27 mouse cellular contexts compared by ENCODE assay signal in genomic region chr1:51690878-51691277, GRCm38 (mm10).
DNase-seq lines count a peak whose midpoint lies in the region; ATAC-seq and TF ChIP-seq lines count a peak whose summit lies in the region.
"Had no signal": no experiment of that assay in that cellular context is flagged by ENCODE, and none has a peak within 500 bp of the region (broad histone marks: within the 10 kb centered on the region; RNA-seq: fewer than 3 reads in every experiment).

No protein-coding gene starts in this region.

- H3K36me3 ChIP-seq in heart, embryonic 10.5 days, result no peaks in the 10 kb centered on the region
- H3K36me3 ChIP-seq in midbrain, embryonic 11.5 days (ENCODE audit: control insufficient read depth, insufficient read depth, low read length), result no peaks in the 10 kb centered on the region
- no peaks in the 10 kb centered on the region for H3K36me3 ChIP-seq in midbrain, postnatal 0 days (ENCODE audit: insufficient read depth, low read length)
- H3K36me3 ChIP-seq: embryonic facial prominence, embryonic 15.5 days; forebrain, embryonic 10.5 days; G1E; heart, embryonic 13.5 days; hindbrain, embryonic 12.5 days had no signal

- intact Hi-C loops in gastrocnemius, postnatal 14 days (cut with DNase I; ENCODE audit: low total_unique reads), result no loop called here
- intact Hi-C loops in heart, postnatal 36 days (cut with DNase I), result no loop called here
- intact Hi-C loops in heart, postnatal 14 days (cut with DNase I), result no loop called here

- 94% methylated on average over 10 of the region's 10 CpGs for WGBS in heart, embryonic 10.5 days
- 90% methylated on average over 10 of the region's 10 CpGs for WGBS in midbrain, embryonic 11.5 days
- WGBS in midbrain, postnatal 0 days, result 91% methylated on average over 10 of the region's 10 CpGs

- H3K27ac ChIP-seq in heart, embryonic 10.5 days, result no peak overlapping the region
- no peak overlapping the region for H3K27ac ChIP-seq in midbrain, embryonic 11.5 days (ENCODE audit: low read depth, low read length)
- no peak overlapping the region for H3K27ac ChIP-seq in midbrain, postnatal 0 days (ENCODE audit: low read depth, low read length)
- H3K27ac ChIP-seq: embryonic facial prominence, embryonic 15.5 days; forebrain, embryonic 10.5 days; heart, embryonic 13.5 days; hindbrain, embryonic 12.5 days had no signal

- ATAC-seq in midbrain, embryonic 11.5 days (ENCODE audit: low FRiP score), result no peak
- no peak for ATAC-seq in midbrain, postnatal 0 days (ENCODE audit: low FRiP score)
- ATAC-seq: CD4-positive, CD25-positive, alpha-beta regulatory T cell, adult 4 months; forebrain, embryonic 14.5 days; hindbrain, embryonic 16.5 days; inflammation-experienced regulatory T-cells, adult 6 months; intestine, postnatal 0 days had no signal

- no peak for TF ChIP-seq CTCF in midbrain, postnatal 0 days (IDR thresholded peaks at IDR 0.05)

- H3K27me3 ChIP-seq in heart, embryonic 10.5 days (ENCODE audit: insufficient read depth, poor library complexity, severe bottlenecking), result no peaks in the 10 kb centered on the region
- peaks cover 5% of the 10 kb centered on the region for H3K27me3 ChIP-seq in midbrain, embryonic 11.5 days (ENCODE audit: control insufficient read depth, insufficient read depth, low read length)
- H3K27me3 ChIP-seq in midbrain, postnatal 0 days (ENCODE audit: insufficient read depth, low read length), result no peaks in the 10 kb centered on the region
- H3K27me3 ChIP-seq: embryonic facial prominence, embryonic 15.5 days; heart, embryonic 13.5 days; hindbrain, embryonic 12.5 days had no signal

- DNase-seq in gastrocnemius, adult 18-20 months (ENCODE audit: low spot score), result peak; percentile 9
- DNase-seq in gastrocnemius, postnatal 14 days, result no peak
- DNase-seq in heart, adult 18-20 months, result peak; percentile 20 to 64
- DNase-seq in heart, postnatal 36 days, result no peak
- peak; percentile 63 for DNase-seq in heart, embryonic 10.5 days (ENCODE audit: low spot score)
- DNase-seq in heart, postnatal 14 days, result no peak
- peak; percentile 77 for DNase-seq in midbrain, embryonic 11.5 days (ENCODE audit: low spot score, missing footprints)
- no peak for DNase-seq in midbrain, postnatal 0 days (ENCODE audit: low spot score)
- DNase-seq: adrenal gland, adult 8-10 months; adrenal gland, postnatal 36 days; B cell, adult 2 months; cerebellum, adult 11 months; cerebellum, adult 8-10 months; cerebellum, postnatal 14 days; embryo, embryonic 11 days; gastrocnemius, postnatal 36 days had no signal

- H3K4me2 ChIP-seq in midbrain, embryonic 11.5 days, result no peak overlapping the region
- H3K4me2 ChIP-seq in midbrain, postnatal 0 days (ENCODE audit: low read depth, low read length, poor library complexity, severe bottlenecking), result no peak overlapping the region
- H3K4me2 ChIP-seq: embryonic facial prominence, embryonic 15.5 days; heart, embryonic 13.5 days; hindbrain, embryonic 12.5 days had no signal

- H3K9me3 ChIP-seq in heart, embryonic 10.5 days, result no peaks in the 10 kb centered on the region
- no peaks in the 10 kb centered on the region for H3K9me3 ChIP-seq in midbrain, embryonic 11.5 days (ENCODE audit: control insufficient read depth, low read length)
- H3K9me3 ChIP-seq in midbrain, postnatal 0 days (ENCODE audit: low read length), result no peaks in the 10 kb centered on the region
- H3K9me3 ChIP-seq: embryonic facial prominence, embryonic 15.5 days; forebrain, embryonic 10.5 days; G1E; heart, embryonic 13.5 days; hindbrain, embryonic 12.5 days had no signal

- H3K4me3 ChIP-seq in heart, embryonic 10.5 days, result no peak overlapping the region
- no peak overlapping the region for H3K4me3 ChIP-seq in midbrain, embryonic 11.5 days (ENCODE audit: low read depth, low read length)
- no peak overlapping the region for H3K4me3 ChIP-seq in midbrain, postnatal 0 days (ENCODE audit: low read depth, low read length)
- H3K4me3 ChIP-seq: embryonic facial prominence, embryonic 15.5 days; erythroblast, embryonic 14.5 days; forebrain, embryonic 10.5 days; heart, embryonic 13.5 days; hindbrain, embryonic 12.5 days had no signal

- H3K9ac ChIP-seq in midbrain, embryonic 11.5 days (ENCODE audit: low read length), result no peak overlapping the region
- no peak overlapping the region for H3K9ac ChIP-seq in midbrain, postnatal 0 days (replicated peaks; ENCODE audit: low read length, poor library complexity, severe bottlenecking)
- H3K9ac ChIP-seq: embryonic facial prominence, embryonic 15.5 days; heart, embryonic 13.5 days; hindbrain, embryonic 12.5 days had no signal

- no peaks in the 10 kb centered on the region for H3K4me1 ChIP-seq in heart, embryonic 10.5 days
- H3K4me1 ChIP-seq in midbrain, embryonic 11.5 days (ENCODE audit: control insufficient read depth, insufficient read depth, low read length), result no peaks in the 10 kb centered on the region
- H3K4me1 ChIP-seq in midbrain, postnatal 0 days (ENCODE audit: insufficient read depth, low read length), result no peaks in the 10 kb centered on the region
- H3K4me1 ChIP-seq: embryonic facial prominence, embryonic 15.5 days had no signal

Comparison
In these comparisons a context has a peak if more than half of its experiments do, and no peak if none do; other contexts are left out.
1. DNase-seq: peak in gastrocnemius, adult 18-20 months (single experiment), heart, adult 18-20 months (2 of 2), heart, embryonic 10.5 days (single experiment) and midbrain, embryonic 11.5 days (single experiment); none in gastrocnemius, postnatal 14 days (single experiment), heart, postnatal 36 days (0 of 2), heart, postnatal 14 days (0 of 2) and midbrain, postnatal 0 days (single experiment).